Mouse (Mus musculus): ENCODE measurements at regions not wholly inside any gene's neighbourhood (a gene's known extent, or its start where the extent isn't known, plus 50 kb on each side); places are given as distances from the start of the nearest gene placed in this dataset.

GRCm38 (mm10) chr1:83803345-83804041 lies 395.5 kb upstream of the Sphkap start:
- Histone ChIP-seq H3K36me3 (ENCODE audit: control insufficient read depth, insufficient read depth) (no peaks in the 10 kb centered on the region), H3ac (ENCODE audit: control insufficient read depth, insufficient read length) (no peak overlapping the region), H3K4me2 (ENCODE audit: low read depth) (no peak overlapping the region), H3K4me3 (no peak overlapping the region), H3K79me2 (ENCODE audit: control insufficient read depth, insufficient read depth) (no peaks in the 10 kb centered on the region), H3K27me3 (ENCODE audit: control insufficient read depth, insufficient read depth, insufficient read length) (no peaks in the 10 kb centered on the region)
- TF ChIP-seq USF1 (IDR thresholded peaks at IDR 0.05; ENCODE audit: low read depth) (no peak), MAX (IDR thresholded peaks at IDR 0.05; ENCODE audit: low read depth) (no peak), MYOD1 (IDR thresholded peaks at IDR 0.05; ENCODE audit: control insufficient read depth in 1 of 3, insufficient read length in 2 of 3, low read depth in 2 of 3) (no peak), E2F4 (IDR thresholded peaks at IDR 0.05; ENCODE audit: insufficient read depth) (no peak), SRF (IDR thresholded peaks at IDR 0.05; ENCODE audit: control insufficient read depth, insufficient read length, low read depth) (no peak)

- TF ChIP-seq MAX (IDR thresholded peaks at IDR 0.05; ENCODE audit: low read depth) (no peak), SRF (IDR thresholded peaks at IDR 0.05; ENCODE audit: control insufficient read depth, insufficient read length, low read depth) (no peak), MYOD1 (IDR thresholded peaks at IDR 0.05; ENCODE audit: control insufficient read depth in 1 of 3, insufficient read length in 2 of 3, low read depth in 2 of 3) (no peak), POLR2AphosphoS2 (IDR thresholded peaks at IDR 0.05; ENCODE audit: insufficient read length, low read depth) (no peak), POLR2A (IDR thresholded peaks at IDR 0.05; ENCODE audit: insufficient read length, low read depth) (no peak), USF1 (IDR thresholded peaks at IDR 0.05; ENCODE audit: low read depth) (no peak), REST (IDR thresholded peaks at IDR 0.05; ENCODE audit: insufficient read depth, insufficient read length) (no peak), CEBPB (IDR thresholded peaks at IDR 0.05; ENCODE audit: insufficient read depth, poor library complexity, severe bottlenecking) (no peak), TCF12 (IDR thresholded peaks at IDR 0.05; ENCODE audit: insufficient read depth, poor library complexity, severe bottlenecking) (no peak)
- H3K4me2 ChIP-seq (ENCODE audit: low read depth) = no peak overlapping the region
Observed at GRCm38 (mm10) chr1:83801759-83802158, 393.8 kb upstream of the Sphkap start.

GRCm38 (mm10) chr1:83796961-83797891 lies 389.2 kb upstream of the Sphkap start:
- no peaks in the 10 kb centered on the region for H3K36me3 ChIP-seq (ENCODE audit: control insufficient read depth, insufficient read depth)
- H3K27me3 ChIP-seq (ENCODE audit: control insufficient read depth, insufficient read depth, insufficient read length) = no peaks in the 10 kb centered on the region
- TF ChIP-seq REST (IDR thresholded peaks at IDR 0.05; ENCODE audit: insufficient read depth, insufficient read length) = no peak
- no peak for TF ChIP-seq POLR2A (IDR thresholded peaks at IDR 0.05; ENCODE audit: insufficient read length, low read depth)
- TF ChIP-seq E2F4 (IDR thresholded peaks at IDR 0.05; ENCODE audit: insufficient read depth) = no peak
- H3K4me2 ChIP-seq (ENCODE audit: low read depth) = no peak overlapping the region
- H3K4me3 ChIP-seq = no peak overlapping the region
- H3K79me2 ChIP-seq (ENCODE audit: control insufficient read depth, insufficient read depth) = no peaks in the 10 kb centered on the region
- H3ac ChIP-seq (ENCODE audit: control insufficient read depth, insufficient read length) = no peak overlapping the region

More at GRCm38 (mm10) chr1:83801759-83802158, 393.8 kb upstream of the Sphkap start:
- no peaks in the 10 kb centered on the region for H3K79me2 ChIP-seq (ENCODE audit: control insufficient read depth, insufficient read depth)
- H3ac ChIP-seq (ENCODE audit: control insufficient read depth, insufficient read length) = no peak overlapping the region
- no peaks in the 10 kb centered on the region for H3K27me3 ChIP-seq (ENCODE audit: control insufficient read depth, insufficient read depth, insufficient read length)
- H3K4me3 ChIP-seq = no peak overlapping the region
- no peaks in the 10 kb centered on the region for H3K36me3 ChIP-seq (ENCODE audit: control insufficient read depth, insufficient read depth)

- no peak overlapping the region for H3ac ChIP-seq (ENCODE audit: control insufficient read depth, insufficient read length)
- H3K79me2 ChIP-seq (ENCODE audit: control insufficient read depth, insufficient read depth) = no peaks in the 10 kb centered on the region
- no peak for TF ChIP-seq MAX (IDR thresholded peaks at IDR 0.05; ENCODE audit: low read depth)
- TF ChIP-seq TCF3 (IDR thresholded peaks at IDR 0.05; ENCODE audit: insufficient read length, low read depth) = no peak
- no peak for TF ChIP-seq REST (IDR thresholded peaks at IDR 0.05; ENCODE audit: insufficient read depth, insufficient read length)
- no peak for TF ChIP-seq SRF (IDR thresholded peaks at IDR 0.05; ENCODE audit: control insufficient read depth, insufficient read length, low read depth)
- no peak for TF ChIP-seq POLR2A (IDR thresholded peaks at IDR 0.05; ENCODE audit: insufficient read length, low read depth)
- no peak for TF ChIP-seq CEBPB (IDR thresholded peaks at IDR 0.05; ENCODE audit: insufficient read depth, poor library complexity, severe bottlenecking)
- no peak for TF ChIP-seq TCF12 (IDR thresholded peaks at IDR 0.05; ENCODE audit: insufficient read depth, poor library complexity, severe bottlenecking)
- TF ChIP-seq MYOG (IDR thresholded peaks at IDR 0.05; ENCODE audit: control insufficient read depth in 1 of 3, insufficient read depth in 1 of 3, insufficient read length in 2 of 3, low read depth in 2 of 3) = no peak
- no peak for TF ChIP-seq E2F4 (IDR thresholded peaks at IDR 0.05; ENCODE audit: insufficient read depth)
- no peak for TF ChIP-seq USF1 (IDR thresholded peaks at IDR 0.05; ENCODE audit: low read depth)
- no peak for TF ChIP-seq MYOD1 (IDR thresholded peaks at IDR 0.05; ENCODE audit: control insufficient read depth in 1 of 3, insufficient read length in 2 of 3, low read depth in 2 of 3)
- TF ChIP-seq POLR2AphosphoS2 (IDR thresholded peaks at IDR 0.05; ENCODE audit: insufficient read length, low read depth) = no peak
- H3K27me3 ChIP-seq (ENCODE audit: control insufficient read depth, insufficient read depth, insufficient read length) = no peaks in the 10 kb centered on the region
- no peak overlapping the region for H3K4me3 ChIP-seq
- H3K36me3 ChIP-seq (ENCODE audit: control insufficient read depth, insufficient read depth) = no peaks in the 10 kb centered on the region
- H3K4me2 ChIP-seq (ENCODE audit: low read depth) = no peak overlapping the region
Observed at GRCm38 (mm10) chr1:83777151-83777550, 369.2 kb upstream of the Sphkap start.

GRCm38 (mm10) chr1:83771160-83771559 lies 363.2 kb upstream of the Sphkap start:
- Histone ChIP-seq H3K4me2 (ENCODE audit: low read depth) (no peak overlapping the region), H3ac (ENCODE audit: control insufficient read depth, insufficient read length) (no peak overlapping the region), H3K4me3 (no peak overlapping the region), H3K27me3 (ENCODE audit: control insufficient read depth, insufficient read depth, insufficient read length) (no peaks in the 10 kb centered on the region), H3K36me3 (ENCODE audit: control insufficient read depth, insufficient read depth) (no peaks in the 10 kb centered on the region), H3K79me2 (ENCODE audit: control insufficient read depth, insufficient read depth) (no peaks in the 10 kb centered on the region)
- TF ChIP-seq TCF12 (IDR thresholded peaks at IDR 0.05; ENCODE audit: insufficient read depth, poor library complexity, severe bottlenecking) = no peak
- TF ChIP-seq E2F4 (IDR thresholded peaks at IDR 0.05; ENCODE audit: insufficient read depth) = no peak
- no peak for TF ChIP-seq USF1 (IDR thresholded peaks at IDR 0.05; ENCODE audit: low read depth)
- no peak for TF ChIP-seq MYOG (IDR thresholded peaks at IDR 0.05; ENCODE audit: control insufficient read depth in 1 of 3, insufficient read depth in 1 of 3, insufficient read length in 2 of 3, low read depth in 2 of 3)
- no peak for TF ChIP-seq CEBPB (IDR thresholded peaks at IDR 0.05; ENCODE audit: insufficient read depth, poor library complexity, severe bottlenecking)
- TF ChIP-seq SRF (IDR thresholded peaks at IDR 0.05; ENCODE audit: control insufficient read depth, insufficient read length, low read depth) = no peak
- TF ChIP-seq MYOD1 (IDR thresholded peaks at IDR 0.05; ENCODE audit: control insufficient read depth in 1 of 3, insufficient read length in 2 of 3, low read depth in 2 of 3) = no peak
- TF ChIP-seq MAX (IDR thresholded peaks at IDR 0.05; ENCODE audit: low read depth) = no peak
- no peak for TF ChIP-seq TCF3 (IDR thresholded peaks at IDR 0.05; ENCODE audit: insufficient read length, low read depth)
- no peak for TF ChIP-seq POLR2A (IDR thresholded peaks at IDR 0.05; ENCODE audit: insufficient read length, low read depth)
- TF ChIP-seq POLR2AphosphoS2 (IDR thresholded peaks at IDR 0.05; ENCODE audit: insufficient read length, low read depth) = no peak
